Mouse (Mus musculus): Measurements from ENCODE around the gene Ube2d3. TPM values are rescaled to one million over a fixed set of nuclear protein-coding genes. Genes with fewer than 3 reads are reported as not detected.

The Ube2d3 gene
- 201 and 222 TPM in 2 replicates for polyA plus RNA-seq (2012; rRNA removed; ENCODE audit: low replicate concordance)

DNA sequence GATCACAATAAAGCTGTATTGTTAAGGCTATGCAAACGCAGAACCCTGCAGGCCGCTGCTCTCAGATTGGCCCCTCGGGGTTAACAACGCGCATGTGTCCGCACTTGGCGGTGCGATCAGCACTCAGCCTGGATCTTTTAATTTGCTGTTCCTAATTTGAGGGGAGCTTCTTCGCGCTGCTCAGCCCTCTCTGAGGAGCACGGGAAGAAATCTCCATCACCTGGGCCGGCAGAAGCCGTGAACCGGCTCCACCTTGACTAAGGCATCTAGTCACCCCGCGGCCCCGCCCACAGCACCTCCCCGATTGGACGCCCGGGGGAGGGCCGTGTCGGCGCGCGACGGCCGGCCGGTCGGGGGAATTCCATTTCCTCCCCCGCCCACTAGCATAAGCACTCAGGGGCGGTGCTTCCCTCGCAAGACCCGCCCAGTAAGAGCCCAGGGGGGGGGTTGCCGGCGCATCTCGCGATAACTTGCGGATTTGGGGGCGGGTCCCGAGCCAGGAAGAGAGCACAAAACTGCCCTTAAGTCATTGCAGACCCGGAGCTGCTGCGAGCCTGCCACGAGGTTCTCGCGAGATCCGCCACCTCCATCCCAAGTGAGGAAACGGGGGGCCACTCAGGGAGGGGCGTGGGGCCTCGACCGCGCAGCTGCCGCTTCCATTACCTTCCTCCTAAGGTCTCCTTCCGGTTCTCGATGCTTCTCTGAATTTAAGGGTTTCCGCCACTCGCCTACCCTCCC is at the start of gene Ube2d3:
Gene Ube2d3 (plus strand): TSS at position 392 of the 738 bp plus-strand sequence.

DNA sequence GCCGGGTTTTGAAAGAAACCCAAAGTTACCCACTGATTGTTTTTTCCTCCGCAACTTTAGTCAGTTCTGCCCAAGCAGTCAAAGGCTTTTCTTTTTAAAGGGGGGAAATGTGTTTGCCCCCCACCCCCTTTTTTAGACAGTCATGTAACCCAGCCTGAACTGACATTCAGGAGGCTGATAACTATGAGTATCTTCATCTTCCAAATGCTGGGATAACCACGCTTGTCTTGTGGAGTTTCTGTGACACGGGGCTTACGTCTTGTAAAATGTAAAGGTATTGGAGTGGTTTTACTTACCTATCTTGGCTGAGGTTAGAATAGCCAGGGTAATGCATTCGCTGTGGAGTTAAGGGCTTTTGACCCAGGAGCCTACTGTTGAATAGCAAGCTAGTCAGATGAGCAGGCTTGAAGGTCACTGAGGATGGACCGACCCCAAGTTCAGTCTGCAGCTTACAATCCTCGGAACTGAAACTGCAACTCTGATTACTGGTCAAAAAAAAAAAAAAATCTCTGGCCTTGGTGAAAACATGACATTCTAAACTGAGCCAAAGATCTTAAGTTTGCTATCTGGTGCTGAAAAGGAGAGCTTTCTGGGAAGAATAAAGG is 14.2 kb upstream of the Ube2d3 start, which contains the start of gene Cisd2:
Gene Cisd2 (minus strand): TSS at position 318 of the 605 bp plus-strand sequence.

DNA sequence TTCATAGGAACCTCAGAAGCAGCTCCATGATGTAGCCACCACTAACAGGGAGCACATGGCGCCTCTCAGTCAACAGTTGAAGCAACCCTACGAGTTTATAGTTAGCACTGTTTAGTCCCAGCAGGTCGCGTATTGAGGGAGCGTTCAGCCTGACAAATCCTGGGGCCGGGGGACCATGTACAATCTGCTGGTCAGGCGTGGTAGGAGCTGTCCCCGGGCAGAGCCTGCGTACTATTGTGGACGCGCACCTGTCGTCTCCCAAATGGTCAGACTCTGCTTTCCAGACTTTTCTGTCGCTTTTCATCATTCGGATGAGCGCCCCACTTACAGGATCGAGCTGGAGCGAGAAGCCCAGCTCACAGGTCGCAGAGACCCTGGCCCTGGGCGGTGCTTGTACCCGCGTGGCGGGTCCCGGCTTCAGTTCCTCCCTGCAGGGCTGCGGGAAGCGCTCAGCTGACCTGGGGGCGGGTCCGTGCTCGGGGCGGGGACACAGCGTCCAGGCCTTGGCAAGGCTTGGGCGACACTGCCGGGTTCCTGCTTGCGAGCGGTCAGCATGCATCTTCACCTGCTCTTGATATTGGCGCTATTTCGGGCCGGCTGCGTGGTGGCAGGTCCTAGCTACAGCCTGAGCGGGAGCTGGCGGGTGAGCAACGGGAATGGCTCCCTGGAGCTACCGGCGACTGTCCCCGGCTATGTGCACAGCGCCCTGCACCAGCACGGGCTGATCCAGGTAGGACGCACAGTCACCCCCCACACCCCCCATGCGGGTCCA is 47.4 kb downstream of the Ube2d3 start, which contains the start of gene Manba:
Gene Manba (plus strand): TSS at position 484 of the 772 bp plus-strand sequence.

Other genes with a start within 250 kb of the Ube2d3 start
- 0.21 and 0.95 TPM in 2 replicates for gene Cenpe, start 225.6 kb upstream of the Ube2d3 start, polyA plus RNA-seq (2012; rRNA removed; ENCODE audit: low replicate concordance)
- gene Bdh2, start 156.9 kb upstream of the Ube2d3 start, polyA plus RNA-seq (2012; rRNA removed; ENCODE audit: low replicate concordance) = 0.43 and 0.50 TPM in 2 replicates
- gene Slc9b2, start 130.4 kb upstream of the Ube2d3 start, polyA plus RNA-seq (2012; rRNA removed; ENCODE audit: low replicate concordance) = 0.12 TPM in 1 of 2 replicates, not detected in the other
- gene Slc9b1, start 90.1 kb upstream of the Ube2d3 start, polyA plus RNA-seq (2012; rRNA removed; ENCODE audit: low replicate concordance) = not detected in 2 replicates
- gene Cisd2, start 14.2 kb upstream of the Ube2d3 start, polyA plus RNA-seq (2012; rRNA removed; ENCODE audit: low replicate concordance) = 29.1 and 45.0 TPM in 2 replicates
- gene Manba, start 47.5 kb downstream of the Ube2d3 start, polyA plus RNA-seq (2012; rRNA removed; ENCODE audit: low replicate concordance) = 2.0 and 4.4 TPM in 2 replicates